Mouse (Mus musculus) kidney, adult 2 months (tissue): ENCODE results near the gene Sorcs2.

ENCODE experiments used
- CTCF ChIP-seq: fragments of 200-500 bp; conservative IDR thresholded peaks from 2 replicates; pipeline ENCODE4 v1.5.1; 2011; ENCODE audit warnings: low read depth, mild to moderate bottlenecking, control low read depth, low read length, moderate library complexity, mixed read lengths; ENCODE audit not compliant: insufficient read depth, insufficient read length
- POLR2A ChIP-seq: fragments of 200-500 bp; IDR thresholded peaks from one replicate; pipeline ENCODE4 v1.6.1; 2011; ENCODE audit warnings: low read depth, low read length, control low read depth

DNA sequence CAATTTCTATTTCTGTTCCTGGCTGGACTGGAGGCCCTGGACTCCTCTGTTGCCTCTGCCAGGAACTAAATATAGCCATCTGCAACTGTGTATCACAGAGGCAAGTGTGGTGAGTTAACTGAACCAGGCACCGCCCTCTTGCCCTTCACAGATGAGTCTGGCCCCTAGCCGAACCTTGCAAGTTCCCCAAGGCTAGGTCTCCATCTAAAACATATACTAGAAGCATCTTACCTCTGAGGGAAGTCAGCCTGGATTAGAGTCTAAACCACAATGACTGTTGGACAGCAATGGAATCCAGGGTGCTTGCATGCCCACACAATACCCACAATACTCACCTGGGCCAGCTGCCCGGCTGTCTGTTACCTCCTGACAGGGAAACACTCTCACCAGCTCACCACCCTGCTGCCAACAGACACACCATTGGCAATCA lies 30.7 kb downstream of the Sorcs2 start:
- TF ChIP-seq POLR2A, result no peak
- no peak for TF ChIP-seq CTCF
